Mouse (Mus musculus) thymus, postnatal 0 days (tissue): Measurements from ENCODE around the gene Ipo7. TPM values are rescaled to one million over a fixed set of nuclear protein-coding genes. Genes with fewer than 3 reads are reported as not detected.

ENCODE experiments used
- DNase-seq: peaks from one replicate; pipeline ENCODE4 v3.0.0-alpha.2; 2015; ENCODE audit warnings: low spot score
- polyA plus RNA-seq: library from polyadenylated mRNA; unstranded; fragments of >200 nt; fragmentation: Nextera tagmentation; extraction: Ambion mirVana; gene quantifications from 2 replicates; pipeline ENCODE4 v1.2.1, GENCODE M21; 2015

Gene Ipo7
- polyA plus RNA-seq, 1 experiment from 2014 or later = 24.6 TPM

DNA sequence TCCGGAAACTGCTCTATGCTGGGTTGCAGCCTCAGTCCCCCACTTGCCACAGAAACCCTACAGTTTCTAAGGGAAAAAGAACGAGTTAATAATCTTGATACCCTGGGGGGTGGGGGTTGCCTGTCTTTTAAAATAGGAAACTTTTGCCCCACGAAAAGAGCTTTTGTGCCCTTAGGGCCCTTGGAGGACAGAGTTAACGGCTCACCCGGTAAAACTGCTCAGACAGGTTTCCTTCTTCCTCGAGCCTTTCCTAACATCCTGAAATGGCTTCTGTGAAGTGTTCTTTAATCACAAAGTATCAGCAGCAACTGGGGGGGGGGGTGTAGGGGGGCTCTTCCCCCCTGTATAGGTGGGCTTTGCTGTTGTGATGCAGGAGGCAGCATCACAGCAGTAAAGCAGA, 82.8 kb downstream of the Ipo7 start:
- DNase-seq = no peak

DNA sequence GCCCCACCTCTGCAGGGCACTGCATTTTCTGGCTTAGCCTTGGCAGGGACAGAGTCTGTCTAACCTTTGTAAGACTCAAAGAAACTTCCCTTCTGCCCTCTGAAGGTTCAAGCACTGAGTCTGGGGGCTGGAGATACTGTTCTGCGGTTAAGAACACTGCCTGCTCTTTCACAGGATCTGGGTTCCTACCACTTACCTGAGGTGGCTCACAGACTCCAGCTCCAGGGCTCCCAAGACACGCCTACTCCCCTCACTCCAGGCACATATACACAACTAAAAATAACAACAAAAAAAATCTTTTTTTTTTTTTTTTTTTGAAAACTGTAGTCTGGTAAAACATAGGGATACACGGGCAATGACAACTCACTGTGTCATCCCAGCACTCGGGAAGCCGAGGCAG, 83.2 kb downstream of the Ipo7 start:
- no peak for DNase-seq

DNA sequence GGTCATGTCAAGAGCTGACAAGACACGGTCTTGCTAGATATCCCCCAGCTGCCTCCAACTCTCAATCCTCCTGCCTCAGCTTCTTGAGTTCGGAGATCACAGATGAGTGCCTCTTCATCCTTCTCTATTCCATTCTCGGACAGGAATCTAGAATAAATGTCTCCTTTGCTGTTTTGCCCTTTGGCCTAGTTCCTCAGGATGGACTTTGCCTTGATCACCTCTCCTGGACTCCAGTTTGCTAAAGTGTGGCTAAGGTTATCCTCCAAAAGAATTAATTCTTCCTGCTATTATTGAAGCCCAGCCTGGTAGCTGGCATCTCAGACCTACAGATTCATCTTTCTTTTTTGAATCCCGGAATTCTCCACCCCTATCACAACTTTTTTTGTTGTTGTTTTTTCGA, 87.0 kb downstream of the Ipo7 start:
- no peak for DNase-seq

Other genes with a start within 250 kb of the Ipo7 start
- 0.15 and 0.30 TPM in 2 replicates for gene Nrip3, start 236.2 kb upstream of the Ipo7 start, polyA plus RNA-seq
- 0.06 TPM in 1 of 2 replicates, not detected in the other for gene Scube2, start 152.6 kb upstream of the Ipo7 start, polyA plus RNA-seq
- 9.4 and 9.5 TPM in 2 replicates for gene Dennd5a, start 57.8 kb upstream of the Ipo7 start, polyA plus RNA-seq
- gene Tmem41b, start 31.3 kb upstream of the Ipo7 start, polyA plus RNA-seq = 47.7 and 48.8 TPM in 2 replicates
- gene Zfp143, start 42.9 kb downstream of the Ipo7 start, polyA plus RNA-seq = 21.6 and 21.9 TPM in 2 replicates
- gene Wee1, start 103.8 kb downstream of the Ipo7 start, polyA plus RNA-seq = 15.9 and 17.0 TPM in 2 replicates
- 24.7 and 25.5 TPM in 2 replicates for gene Swap70, start 203.4 kb downstream of the Ipo7 start, polyA plus RNA-seq